Comparison of ENCODE assay signal across 28 mouse cellular contexts in genomic region chr2:59536958-59537357, GRCm38 (mm10). TPM values are rescaled to one million over a fixed set of nuclear protein-coding genes. Genes with fewer than 3 reads are reported as not detected.
DNase-seq lines count a peak whose midpoint lies in the region; ATAC-seq and TF ChIP-seq lines count a peak whose summit lies in the region.
"Had no signal": no experiment of that assay in that cellular context is flagged by ENCODE, and none has a peak within 500 bp of the region (broad histone marks: within the 10 kb centered on the region; RNA-seq: fewer than 3 reads in every experiment).

No protein-coding gene starts in this region.

- no peak for DNase-seq in limb, embryonic 10.5 days (ENCODE audit: low spot score)
- DNase-seq in heart, adult 8-10 months (ENCODE audit: low spot score), result no peak
- DNase-seq: adrenal gland, adult 8-10 months; adrenal gland, postnatal 14 days; adrenal gland, postnatal 36 days; B cell, adult 2 months; cerebellum, adult 11-12 months; cerebellum, adult 2 months; cerebellum, adult 9-10 months; cerebellum, postnatal 10 days; cerebellum, postnatal 25 days; embryo, embryonic 11 days; forebrain, postnatal 0 days had no signal

- H3K4me1 ChIP-seq in intestine, embryonic 15.5 days (replicated peaks), result no peaks in the 10 kb centered on the region
- H3K4me1 ChIP-seq in intestine, postnatal 0 days (replicated peaks; ENCODE audit: control insufficient read depth, insufficient read depth, low read length), result no peaks in the 10 kb centered on the region
- peaks cover 52% of the 10 kb centered on the region for H3K4me1 ChIP-seq in limb, embryonic 10.5 days
- H3K4me1 ChIP-seq in forebrain, embryonic 15.5 days, result no peaks in the 10 kb centered on the region
- H3K4me1 ChIP-seq: embryonic facial prominence, embryonic 15.5 days had no signal

- H3K4me3 ChIP-seq in intestine, embryonic 15.5 days (replicated peaks), result no peak overlapping the region
- H3K4me3 ChIP-seq in intestine, postnatal 0 days (ENCODE audit: low read depth, low read length), result no peak overlapping the region
- H3K4me3 ChIP-seq in limb, embryonic 10.5 days, result no peak overlapping the region
- no peak overlapping the region for H3K4me3 ChIP-seq in forebrain, embryonic 15.5 days
- H3K4me3 ChIP-seq: embryonic facial prominence, embryonic 13.5 days; embryonic facial prominence, embryonic 15.5 days; erythroblast, embryonic 14.5 days; forebrain, embryonic 10.5 days; forebrain, embryonic 12.5 days had no signal

- ATAC-seq in intestine, embryonic 15.5 days, result peak; percentile 32
- ATAC-seq in intestine, postnatal 0 days, result peak; percentile 78
- no peak for ATAC-seq in forebrain, embryonic 15.5 days (replicated peaks)
- ATAC-seq: activated CD4-positive, CD25-positive, alpha-beta regulatory T cell, adult 4 months; CD4-positive, CD25-positive, alpha-beta regulatory T cell, adult 4 months; forebrain, embryonic 14.5 days; forebrain, postnatal 0 days; Patski had no signal

- H3K4me2 ChIP-seq in intestine, embryonic 15.5 days (replicated peaks), result no peak overlapping the region
- H3K4me2 ChIP-seq in intestine, postnatal 0 days (replicated peaks; ENCODE audit: low read depth), result no peak overlapping the region
- H3K4me2 ChIP-seq in forebrain, embryonic 15.5 days (replicated peaks), result no peak overlapping the region
- H3K4me2 ChIP-seq: embryonic facial prominence, embryonic 13.5 days; embryonic facial prominence, embryonic 15.5 days; forebrain, embryonic 12.5 days had no signal

- H3K36me3 ChIP-seq in intestine, embryonic 15.5 days, result no peaks in the 10 kb centered on the region
- H3K36me3 ChIP-seq in intestine, postnatal 0 days (ENCODE audit: control insufficient read depth, insufficient read depth), result no peaks in the 10 kb centered on the region
- no peaks in the 10 kb centered on the region for H3K36me3 ChIP-seq in limb, embryonic 10.5 days
- H3K36me3 ChIP-seq in forebrain, embryonic 15.5 days, result no peaks in the 10 kb centered on the region
- H3K36me3 ChIP-seq: embryonic facial prominence, embryonic 13.5 days; embryonic facial prominence, embryonic 15.5 days; forebrain, embryonic 10.5 days; forebrain, embryonic 12.5 days; G1E had no signal

- no peak overlapping the region for H3K9ac ChIP-seq in intestine, embryonic 15.5 days
- no peak overlapping the region for H3K9ac ChIP-seq in intestine, postnatal 0 days (ENCODE audit: low read depth, low read length)
- H3K9ac ChIP-seq in forebrain, embryonic 15.5 days (replicated peaks), result no peak overlapping the region
- H3K9ac ChIP-seq: embryonic facial prominence, embryonic 13.5 days; embryonic facial prominence, embryonic 15.5 days; forebrain, embryonic 12.5 days; forebrain, postnatal 0 days had no signal

- no peaks in the 10 kb centered on the region for H3K27me3 ChIP-seq in intestine, embryonic 15.5 days (replicated peaks)
- no peaks in the 10 kb centered on the region for H3K27me3 ChIP-seq in intestine, postnatal 0 days (replicated peaks; ENCODE audit: control insufficient read depth, insufficient read depth, low read length)
- H3K27me3 ChIP-seq in limb, embryonic 10.5 days (ENCODE audit: low read depth, poor library complexity, severe bottlenecking), result no peaks in the 10 kb centered on the region
- no peaks in the 10 kb centered on the region for H3K27me3 ChIP-seq in forebrain, embryonic 15.5 days
- H3K27me3 ChIP-seq: CH12.LX; embryonic facial prominence, embryonic 13.5 days; embryonic facial prominence, embryonic 15.5 days; forebrain, embryonic 12.5 days; Patski had no signal

- 73% methylated on average over 2 of the region's 2 CpGs for WGBS in intestine, embryonic 15.5 days
- 43% methylated on average over 2 of the region's 2 CpGs for WGBS in intestine, postnatal 0 days
- 93% methylated on average over 2 of the region's 2 CpGs for WGBS in limb, embryonic 10.5 days
- WGBS in forebrain, embryonic 15.5 days, result 88% methylated on average over 2 of the region's 2 CpGs

- H3K27ac ChIP-seq in intestine, embryonic 15.5 days, result no peak overlapping the region
- H3K27ac ChIP-seq in intestine, postnatal 0 days (ENCODE audit: low read depth, low read length), result no peak overlapping the region
- H3K27ac ChIP-seq in limb, embryonic 10.5 days, result peak overlapping the region; percentile 76; the same call in 1 of the 2 replicates
- H3K27ac ChIP-seq in forebrain, embryonic 15.5 days (replicated peaks), result no peak overlapping the region
- H3K27ac ChIP-seq: embryonic facial prominence, embryonic 13.5 days; embryonic facial prominence, embryonic 15.5 days; forebrain, embryonic 10.5 days; forebrain, embryonic 12.5 days had no signal

- no peak for TF ChIP-seq CTCF in intestine, postnatal 0 days (IDR thresholded peaks at IDR 0.05; ENCODE audit: low read depth)

- no peaks in the 10 kb centered on the region for H3K9me3 ChIP-seq in intestine, embryonic 15.5 days
- H3K9me3 ChIP-seq in intestine, postnatal 0 days (ENCODE audit: control insufficient read depth), result no peaks in the 10 kb centered on the region
- no peaks in the 10 kb centered on the region for H3K9me3 ChIP-seq in limb, embryonic 10.5 days (replicated peaks)
- H3K9me3 ChIP-seq in forebrain, embryonic 15.5 days, result no peaks in the 10 kb centered on the region
- H3K9me3 ChIP-seq: embryonic facial prominence, embryonic 13.5 days; embryonic facial prominence, embryonic 15.5 days; forebrain, embryonic 10.5 days; forebrain, embryonic 12.5 days; G1E had no signal

RNA-seq across cellular contexts. Expression of gene Dapl1, which starts 52.5 kb away (rescaled TPM):
- 0.28 TPM in 1 of 2 replicates, not detected in the other for polyA plus RNA-seq in intestine, embryonic 15.5 days (2015; fragmentation: Nextera tagmentation; extraction: Ambion mirVana)
- polyA plus RNA-seq in intestine, postnatal 0 days (2015; fragmentation: Nextera tagmentation; extraction: Ambion mirVana), result 2.0 and 3.0 TPM in 2 replicates
- 0.36 and 0.94 TPM in 2 replicates for polyA plus RNA-seq in limb, embryonic 10.5 days (2016; fragmentation: Nextera tagmentation; extraction: Ambion mirVana)
- polyA plus RNA-seq in forebrain, embryonic 15.5 days (2015; fragmentation: Nextera tagmentation; extraction: Ambion mirVana), result 0.47 TPM in 1 of 2 replicates, not detected in the other
- not detected for total RNA-seq in heart, adult 8-10 months (2022)
- total RNA-seq: adrenal gland, adult 18-20 months; adrenal gland, adult 8-10 months; adrenal gland, postnatal 14 days; adrenal gland, postnatal 36 days; CH12.LX; G1E had no signal
- polyA plus RNA-seq: erythroblast, embryonic 14.5 days; G1E; Patski had no signal
